Mouse (Mus musculus) embryonic facial prominence, embryonic 14.5 days (tissue): ENCODE measurements around the gene Zfp704. TPM values are rescaled to one million over a fixed set of nuclear protein-coding genes. Genes with fewer than 3 reads are reported as not detected.

Experiments
- ATAC-seq: fragments of 200-750 bp; cut with Nextera tagmentation; 2 replicates; pipeline ENCODE4 v1.8.0; 2017; ENCODE audit warnings: low read depth, moderate number of reproducible peaks, moderate TSS enrichment
- DNase-seq: peaks from one replicate; pipeline ENCODE4 v3.0.0-alpha.2; 2015; ENCODE audit warnings: low spot score
- H3K27ac ChIP-seq: fragments of 300-500 bp; sonication (generic); replicated peaks from 2 replicates; pipeline ENCODE4 v1.5.1; 2014; ENCODE audit warnings: low read depth, mild to moderate bottlenecking, low read length, moderate library complexity
- H3K27me3 ChIP-seq: fragments of 300-500 bp; sonication (generic); replicated peaks from 2 replicates; pipeline ENCODE4 v1.6.1; 2014; ENCODE audit warnings: low read length; ENCODE audit not compliant: control insufficient read depth, insufficient read depth
- H3K36me3 ChIP-seq: fragments of 300-500 bp; sonication (generic); 2 replicates; pipeline ENCODE4 v1.6.1; 2014; ENCODE audit warnings: low read length, mixed read lengths; ENCODE audit not compliant: control insufficient read depth, insufficient read depth
- H3K4me1 ChIP-seq: fragments of 300-500 bp; sonication (generic); 2 replicates; pipeline ENCODE4 v1.6.1; 2014; ENCODE audit warnings: antibody characterized with exemption, low read length; ENCODE audit not compliant: control insufficient read depth, insufficient read depth
- H3K4me2 ChIP-seq: fragments of 300-500 bp; sonication (generic); 2 replicates; pipeline ENCODE4 v1.6.1; 2014; ENCODE audit warnings: low read depth, mild to moderate bottlenecking, low read length, moderate library complexity, mixed read lengths
- H3K4me3 ChIP-seq: fragments of 300-500 bp; sonication (generic); 2 replicates; pipeline ENCODE4 v1.5.1; 2014; ENCODE audit warnings: low read depth, mild to moderate bottlenecking, low read length
- H3K9ac ChIP-seq: fragments of 300-500 bp; sonication (generic); 2 replicates; pipeline ENCODE4 v1.6.1; 2014; ENCODE audit warnings: low read depth, mild to moderate bottlenecking, low read length, moderate library complexity, mixed read lengths
- H3K9me3 ChIP-seq: fragments of 300-500 bp; sonication (generic); 2 replicates; pipeline ENCODE4 v1.6.1; 2016; ENCODE audit warnings: low read length; ENCODE audit not compliant: control insufficient read depth
- WGBS: fragments of 180-500 bp; shearing (Covaris S2); extraction: QIAGEN DNeasy Blood & Tissue Kit; methylation state at CpG from one replicate; pipeline ENCODE4 v1.1.7; 2014; 5-methylcytosine and 5-hydroxymethylcytosine counted together
- polyA plus RNA-seq: library from polyadenylated mRNA; unstranded; fragments of >200 nt; fragmentation: Nextera tagmentation; extraction: Ambion mirVana; gene quantifications from 2 replicates; pipeline ENCODE4 v1.2.1, GENCODE M21; 2014

Gene Zfp704
- polyA plus RNA-seq, 1 experiment from 2014 or later = 11.7 TPM

- H3K4me3 ChIP-seq = no peak overlapping the region
- no peaks in the 10 kb centered on the region for H3K36me3 ChIP-seq
- 91% methylated on average over 7 of the region's 7 CpGs for WGBS
- H3K27me3 ChIP-seq = no peaks in the 10 kb centered on the region
- no peak overlapping the region for H3K4me2 ChIP-seq
- DNase-seq = no peak
- H3K27ac ChIP-seq = no peak overlapping the region
- ATAC-seq = no peak
- no peaks in the 10 kb centered on the region for H3K9me3 ChIP-seq
- peaks cover 38% of the 10 kb centered on the region for H3K4me1 ChIP-seq
- no peak overlapping the region for H3K9ac ChIP-seq
Measured at GRCm38 (mm10) chr3:9604941-9605340, 4.9 kb downstream of the Zfp704 start.

- no peaks in the 10 kb centered on the region for H3K36me3 ChIP-seq
- no peak overlapping the region for H3K27ac ChIP-seq
- WGBS = 64% methylated on average over 4 of the region's 4 CpGs
- peaks cover 38% of the 10 kb centered on the region for H3K4me1 ChIP-seq
- DNase-seq (no peak), ATAC-seq (no peak)
- no peak overlapping the region for H3K9ac ChIP-seq
- no peak overlapping the region for H3K4me2 ChIP-seq
- H3K9me3 ChIP-seq = no peaks in the 10 kb centered on the region
- H3K4me3 ChIP-seq = no peak overlapping the region
- no peaks in the 10 kb centered on the region for H3K27me3 ChIP-seq
Measured at GRCm38 (mm10) chr3:9603866-9604265, 6.0 kb downstream of the Zfp704 start.

- Histone ChIP-seq H3K27ac (no peak overlapping the region), H3K4me2 (no peak overlapping the region), H3K4me3 (no peak overlapping the region), H3K36me3 (no peaks in the 10 kb centered on the region), H3K9me3 (no peaks in the 10 kb centered on the region), H3K9ac (no peak overlapping the region), H3K27me3 (no peaks in the 10 kb centered on the region), H3K4me1 (peaks cover 22% of the 10 kb centered on the region)
- no peak for ATAC-seq
- no peak for DNase-seq
- WGBS = 67% methylated on average over 6 of the region's 6 CpGs
Measured at GRCm38 (mm10) chr3:9600577-9600976, 9.3 kb downstream of the Zfp704 start.

- no peak overlapping the region for H3K4me3 ChIP-seq
- H3K27me3 ChIP-seq = no peaks in the 10 kb centered on the region
- H3K4me2 ChIP-seq = no peak overlapping the region
- H3K4me1 ChIP-seq = peaks cover 21% of the 10 kb centered on the region
- H3K9ac ChIP-seq = no peak overlapping the region
- H3K27ac ChIP-seq = no peak overlapping the region
- ATAC-seq (no peak), DNase-seq (no peak)
- WGBS = 73% methylated on average over 11 of the region's 11 CpGs
- H3K36me3 ChIP-seq = no peaks in the 10 kb centered on the region
- H3K9me3 ChIP-seq = no peaks in the 10 kb centered on the region
Measured at GRCm38 (mm10) chr3:9599738-9600410, 10.0 kb downstream of the Zfp704 start.

- Histone ChIP-seq H3K4me2 (no peak overlapping the region), H3K4me1 (peaks cover 8% of the 10 kb centered on the region), H3K27me3 (no peaks in the 10 kb centered on the region), H3K27ac (no peak overlapping the region), H3K9ac (no peak overlapping the region), H3K4me3 (no peak overlapping the region), H3K9me3 (no peaks in the 10 kb centered on the region), H3K36me3 (no peaks in the 10 kb centered on the region)
- DNase-seq = no peak
- ATAC-seq = no peak
- 91% methylated on average over 3 of the region's 3 CpGs for WGBS
Measured at GRCm38 (mm10) chr3:9598061-9598460, 11.8 kb downstream of the Zfp704 start.

GRCm38 (mm10) chr3:9594457-9594856 is 15.4 kb downstream of the Zfp704 start:
- Histone ChIP-seq H3K36me3 (no peaks in the 10 kb centered on the region), H3K27me3 (no peaks in the 10 kb centered on the region), H3K9ac (no peak overlapping the region), H3K27ac (no peak overlapping the region), H3K4me3 (no peak overlapping the region), H3K4me2 (no peak overlapping the region), H3K4me1 (no peaks in the 10 kb centered on the region), H3K9me3 (no peaks in the 10 kb centered on the region)
- ATAC-seq (no peak), DNase-seq (no peak)
- WGBS = 41% methylated on average over 7 of the region's 7 CpGs

GRCm38 (mm10) chr3:9593832-9594231 is 16.1 kb downstream of the Zfp704 start:
- Histone ChIP-seq H3K4me1 (no peaks in the 10 kb centered on the region), H3K27me3 (no peaks in the 10 kb centered on the region), H3K4me3 (no peak overlapping the region), H3K4me2 (no peak overlapping the region), H3K36me3 (no peaks in the 10 kb centered on the region), H3K9ac (no peak overlapping the region), H3K27ac (no peak overlapping the region), H3K9me3 (no peaks in the 10 kb centered on the region)
- 87% methylated on average over 2 of the region's 2 CpGs for WGBS
- ATAC-seq (no peak), DNase-seq (no peak)

GRCm38 (mm10) chr3:9591416-9592110 is 18.3 kb downstream of the Zfp704 start:
- H3K4me3 ChIP-seq = no peak overlapping the region
- no peaks in the 10 kb centered on the region for H3K27me3 ChIP-seq
- no peaks in the 10 kb centered on the region for H3K36me3 ChIP-seq
- WGBS = 98% methylated on average over 8 of the region's 8 CpGs
- H3K4me2 ChIP-seq = no peak overlapping the region
- H3K9me3 ChIP-seq = no peaks in the 10 kb centered on the region
- no peak overlapping the region for H3K9ac ChIP-seq
- H3K27ac ChIP-seq = no peak overlapping the region
- no peaks in the 10 kb centered on the region for H3K4me1 ChIP-seq
- no peak for DNase-seq
- ATAC-seq = no peak

GRCm38 (mm10) chr3:9588635-9589034 is 21.2 kb downstream of the Zfp704 start:
- Histone ChIP-seq H3K9me3 (no peaks in the 10 kb centered on the region), H3K36me3 (no peaks in the 10 kb centered on the region), H3K27me3 (no peaks in the 10 kb centered on the region), H3K4me2 (no peak overlapping the region), H3K9ac (no peak overlapping the region), H3K27ac (no peak overlapping the region), H3K4me1 (no peaks in the 10 kb centered on the region), H3K4me3 (no peak overlapping the region)
- WGBS = 86% methylated on average over 4 of the region's 4 CpGs
- ATAC-seq (no peak), DNase-seq (no peak)
